Mouse (Mus musculus): ENCODE measurements around the gene Acot7. TPM values are rescaled to one million over a fixed set of nuclear protein-coding genes. Genes with fewer than 3 reads are reported as not detected.

Acot7 gene
- total and polyA plus RNA-seq, 2 experiments = 9.3 to 18.4 TPM

DNA sequence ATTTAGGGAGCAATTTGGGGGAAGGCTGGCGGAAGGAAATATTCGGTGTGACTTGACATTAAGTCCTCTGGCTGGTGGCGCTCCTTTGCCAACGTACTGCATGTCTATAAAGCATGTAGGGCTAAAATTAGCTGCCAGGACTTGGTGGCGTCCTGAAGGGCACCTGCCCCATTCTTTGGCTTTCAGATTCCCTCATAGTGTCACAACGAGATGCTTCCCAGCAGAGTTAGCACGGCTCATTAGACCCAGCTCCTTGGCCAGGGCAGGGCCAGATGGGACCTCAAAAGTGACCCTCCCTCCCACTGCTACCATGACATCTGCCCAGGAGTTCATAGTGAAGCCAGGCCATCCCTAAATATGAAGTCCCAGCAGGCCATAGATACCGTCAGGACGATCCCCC is 92.7 kb downstream of the Acot7 start:
- H3K27ac ChIP-seq (replicated peaks; ENCODE audit: insufficient read depth, low read depth, low read length) = no peak overlapping the region
- no peaks in the 10 kb centered on the region for H3K27me3 ChIP-seq (ENCODE audit: control insufficient read depth, insufficient read depth, low read length)
- no peaks in the 10 kb centered on the region for H3K4me1 ChIP-seq (ENCODE audit: control insufficient read depth, insufficient read depth, low read length)
- 92% methylated on average over 9 of the region's 9 CpGs for WGBS
- no peak overlapping the region for H3K9ac ChIP-seq (ENCODE audit: low read depth, low read length)
- H3K4me3 ChIP-seq (ENCODE audit: insufficient read depth, low read depth, low read length) = no peak overlapping the region
- no peak for TF ChIP-seq POLR2A (IDR thresholded peaks at IDR 0.05; ENCODE audit: extremely low read depth, insufficient read depth, low read length)
- TF ChIP-seq CTCF (IDR thresholded peaks at IDR 0.05; ENCODE audit: low read depth, low read length) = no peak
- no peaks in the 10 kb centered on the region for H3K36me3 ChIP-seq (ENCODE audit: control insufficient read depth, insufficient read depth, low read length)
- H3K79me2 ChIP-seq (ENCODE audit: control insufficient read depth, insufficient read depth, low read length) = no peaks in the 10 kb centered on the region
- DNase-seq (ENCODE audit: extremely low read depth, low read depth, low spot score) = no peak

- no peak for TF ChIP-seq CTCF (IDR thresholded peaks at IDR 0.05; ENCODE audit: low read depth, low read length)
- no peak for TF ChIP-seq POLR2A (IDR thresholded peaks at IDR 0.05; ENCODE audit: extremely low read depth, insufficient read depth, low read length)
- H3K4me1 ChIP-seq (ENCODE audit: control insufficient read depth, insufficient read depth, low read length) = no peaks in the 10 kb centered on the region
- WGBS = 96% methylated on average over 11 of the region's 11 CpGs
- H3K27me3 ChIP-seq (ENCODE audit: control insufficient read depth, insufficient read depth, low read length) = no peaks in the 10 kb centered on the region
- no peak for DNase-seq (ENCODE audit: extremely low read depth, low read depth, low spot score)
- H3K79me2 ChIP-seq (ENCODE audit: control insufficient read depth, insufficient read depth, low read length) = no peaks in the 10 kb centered on the region
- no peak overlapping the region for H3K27ac ChIP-seq (replicated peaks; ENCODE audit: insufficient read depth, low read depth, low read length)
- H3K9ac ChIP-seq (ENCODE audit: low read depth, low read length) = no peak overlapping the region
- no peak overlapping the region for H3K4me3 ChIP-seq (ENCODE audit: insufficient read depth, low read depth, low read length)
- H3K36me3 ChIP-seq (ENCODE audit: control insufficient read depth, insufficient read depth, low read length) = no peaks in the 10 kb centered on the region
These were observed 93.4 kb downstream of the Acot7 start for GRCm38 (mm10) chr4:152271334-152271733.

GRCm38 (mm10) chr4:152272006-152272405 is 94.1 kb downstream of the Acot7 start:
- H3K4me1 ChIP-seq (ENCODE audit: control insufficient read depth, insufficient read depth, low read length) = no peaks in the 10 kb centered on the region
- no peak for DNase-seq (ENCODE audit: extremely low read depth, low read depth, low spot score)
- WGBS = 91% methylated on average over 7 of the region's 7 CpGs
- H3K4me3 ChIP-seq (ENCODE audit: insufficient read depth, low read depth, low read length) = no peak overlapping the region
- TF ChIP-seq CTCF (IDR thresholded peaks at IDR 0.05; ENCODE audit: low read depth, low read length) (no peak), POLR2A (IDR thresholded peaks at IDR 0.05; ENCODE audit: extremely low read depth, insufficient read depth, low read length) (no peak)
- H3K36me3 ChIP-seq (ENCODE audit: control insufficient read depth, insufficient read depth, low read length) = no peaks in the 10 kb centered on the region
- H3K27ac ChIP-seq (replicated peaks; ENCODE audit: insufficient read depth, low read depth, low read length) = no peak overlapping the region
- H3K27me3 ChIP-seq (ENCODE audit: control insufficient read depth, insufficient read depth, low read length) = no peaks in the 10 kb centered on the region
- no peaks in the 10 kb centered on the region for H3K79me2 ChIP-seq (ENCODE audit: control insufficient read depth, insufficient read depth, low read length)
- H3K9ac ChIP-seq (ENCODE audit: low read depth, low read length) = no peak overlapping the region

DNA sequence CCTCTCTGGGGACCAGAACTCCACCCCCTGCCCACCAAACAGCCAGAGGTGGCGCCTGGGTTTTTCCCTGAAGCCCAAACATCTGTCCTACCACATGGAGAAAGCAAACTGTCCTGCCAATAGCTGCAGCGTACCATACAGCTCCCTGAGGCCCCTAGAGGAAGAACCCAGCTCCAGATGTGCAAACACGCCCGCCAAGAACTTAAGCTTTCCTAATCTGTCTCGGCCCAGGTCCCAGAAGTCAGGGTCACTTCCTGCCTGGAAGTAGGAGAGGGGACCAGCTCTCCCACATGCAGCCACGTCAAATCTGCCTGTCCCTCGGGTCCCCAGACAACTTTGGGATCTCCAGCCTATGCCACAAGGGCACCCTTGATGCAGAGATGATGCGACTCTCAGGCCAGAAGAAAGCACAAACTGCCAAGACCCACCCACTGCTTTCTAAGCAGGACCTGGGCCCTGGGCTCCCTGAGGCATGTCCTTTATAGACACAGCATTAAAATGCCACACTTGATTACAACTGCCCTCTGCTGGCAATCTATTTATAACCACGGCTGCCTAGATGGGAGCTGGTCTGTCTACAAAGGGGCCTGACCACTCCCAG is 94.6 kb downstream of the Acot7 start:
- no peaks in the 10 kb centered on the region for H3K27me3 ChIP-seq (ENCODE audit: control insufficient read depth, insufficient read depth, low read length)
- 68% methylated on average over 9 of the region's 9 CpGs for WGBS
- no peak for TF ChIP-seq POLR2A (IDR thresholded peaks at IDR 0.05; ENCODE audit: extremely low read depth, insufficient read depth, low read length)
- TF ChIP-seq CTCF (IDR thresholded peaks at IDR 0.05; ENCODE audit: low read depth, low read length) = no peak

DNA sequence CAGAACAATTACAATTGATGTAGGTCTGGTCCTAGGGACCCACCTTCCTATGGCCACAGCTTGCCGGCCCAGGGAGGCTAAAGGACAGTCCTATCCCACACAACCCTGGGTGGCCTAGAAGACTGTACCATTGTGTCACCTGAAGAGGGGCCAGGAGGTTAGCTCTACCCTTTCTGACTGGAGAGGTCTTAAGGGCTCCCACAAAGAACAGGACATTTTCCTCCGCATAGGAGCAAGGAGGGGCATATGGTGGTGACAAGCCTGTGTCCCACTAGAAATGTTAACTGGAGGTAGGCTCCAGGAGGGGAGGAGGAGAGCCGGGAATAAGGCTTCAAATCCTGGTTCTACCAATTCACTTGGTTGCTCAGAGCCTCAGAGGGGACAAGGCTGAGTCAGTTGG is 95.3 kb downstream of the Acot7 start:
- Histone ChIP-seq H3K27ac (replicated peaks; ENCODE audit: insufficient read depth, low read depth, low read length) (no peak overlapping the region), H3K4me1 (ENCODE audit: control insufficient read depth, insufficient read depth, low read length) (no peaks in the 10 kb centered on the region), H3K27me3 (ENCODE audit: control insufficient read depth, insufficient read depth, low read length) (no peaks in the 10 kb centered on the region), H3K36me3 (ENCODE audit: control insufficient read depth, insufficient read depth, low read length) (no peaks in the 10 kb centered on the region), H3K4me3 (ENCODE audit: insufficient read depth, low read depth, low read length) (no peak overlapping the region), H3K9ac (ENCODE audit: low read depth, low read length) (no peak overlapping the region), H3K79me2 (ENCODE audit: control insufficient read depth, insufficient read depth, low read length) (no peaks in the 10 kb centered on the region)
- DNase-seq (ENCODE audit: extremely low read depth, low read depth, low spot score) = no peak
- WGBS = 76% methylated on average over 3 of the region's 3 CpGs
- TF ChIP-seq CTCF (IDR thresholded peaks at IDR 0.05; ENCODE audit: low read depth, low read length) (no peak), POLR2A (IDR thresholded peaks at IDR 0.05; ENCODE audit: extremely low read depth, insufficient read depth, low read length) (no peak)

More for the DNA sequence above, 94.6 kb downstream of the Acot7 start:
- no peaks in the 10 kb centered on the region for H3K36me3 ChIP-seq (ENCODE audit: control insufficient read depth, insufficient read depth, low read length)
- H3K27ac ChIP-seq (replicated peaks; ENCODE audit: insufficient read depth, low read depth, low read length) = no peak overlapping the region
- H3K4me3 ChIP-seq (ENCODE audit: insufficient read depth, low read depth, low read length) = no peak overlapping the region
- H3K4me1 ChIP-seq (ENCODE audit: control insufficient read depth, insufficient read depth, low read length) = no peaks in the 10 kb centered on the region
- H3K9ac ChIP-seq (ENCODE audit: low read depth, low read length) = no peak overlapping the region
- DNase-seq (ENCODE audit: extremely low read depth, low read depth, low spot score) = peak; percentile 15
- H3K79me2 ChIP-seq (ENCODE audit: control insufficient read depth, insufficient read depth, low read length) = no peaks in the 10 kb centered on the region

- 5% methylated on average over 47 of the region's 48 CpGs for WGBS
- Histone ChIP-seq H3K4me1 (ENCODE audit: control insufficient read depth, insufficient read depth, low read length) (no peaks in the 10 kb centered on the region), H3K36me3 (ENCODE audit: control insufficient read depth, insufficient read depth, low read length) (no peaks in the 10 kb centered on the region), H3K27me3 (ENCODE audit: control insufficient read depth, insufficient read depth, low read length) (no peaks in the 10 kb centered on the region), H3K27ac (replicated peaks; ENCODE audit: insufficient read depth, low read depth, low read length) (no peak within 1 kb of the TSS), H3K4me3 (ENCODE audit: insufficient read depth, low read depth, low read length) (peak within 1 kb of the TSS; percentile 37; the same call in 1 of the 2 replicates), H3K9ac (ENCODE audit: low read depth, low read length) (peak within 1 kb of the TSS; percentile 30), H3K79me2 (ENCODE audit: control insufficient read depth, insufficient read depth, low read length) (no peaks in the 10 kb centered on the region)
- no peak for TF ChIP-seq POLR2A (IDR thresholded peaks at IDR 0.05; ENCODE audit: extremely low read depth, insufficient read depth, low read length)
- TF ChIP-seq CTCF (IDR thresholded peaks at IDR 0.05; ENCODE audit: low read depth, low read length) = no peak
- no peak for DNase-seq (ENCODE audit: extremely low read depth, low read depth, low spot score)
These were observed 95.8 kb downstream of the Acot7 start, which contains the start of gene Gpr153 for GRCm38 (mm10) chr4:152273621-152274236. TSS of gene Gpr153 (plus strand) at chr4:152274232.
